Comparison of ENCODE assay signal across 11 mouse cellular contexts in genomic region chr6:36249047-36249446, GRCm38 (mm10).
DNase-seq lines count a peak whose midpoint lies in the region; ATAC-seq and TF ChIP-seq lines count a peak whose summit lies in the region.
"Had no signal": no experiment of that assay in that cellular context is flagged by ENCODE, and none has a peak within 500 bp of the region (broad histone marks: within the 10 kb centered on the region; RNA-seq: fewer than 3 reads in every experiment).

No protein-coding gene starts in this region.

- no peaks in the 10 kb centered on the region for H3K4me1 ChIP-seq in kidney, postnatal 0 days (replicated peaks; ENCODE audit: insufficient read depth, low read length)
- no peaks in the 10 kb centered on the region for H3K4me1 ChIP-seq in kidney, embryonic 15.5 days
- H3K4me1 ChIP-seq in ES-E14 (ENCODE audit: control insufficient read depth in 2 of 2, insufficient read depth in 2 of 2, low read length in 2 of 2, poor library complexity in 1 of 2): no peaks in the 10 kb centered on the region
- H3K4me1 ChIP-seq: lung, embryonic 15.5 days; stomach, embryonic 15.5 days had no signal

- TF ChIP-seq CTCF in kidney, postnatal 0 days (IDR thresholded peaks at IDR 0.05; ENCODE audit: low read depth): peak; percentile 74

- no peak overlapping the region for H3K27ac ChIP-seq in kidney, postnatal 0 days
- no peak overlapping the region for H3K27ac ChIP-seq in kidney, embryonic 15.5 days
- H3K27ac ChIP-seq in ES-E14 (ENCODE audit: insufficient read depth, low read depth, low read length, poor library complexity, severe bottlenecking): no peak overlapping the region
- H3K27ac ChIP-seq: lung, embryonic 15.5 days; stomach, embryonic 15.5 days had no signal

- no peak overlapping the region for H3K4me2 ChIP-seq in kidney, postnatal 0 days (ENCODE audit: low read length)
- H3K4me2 ChIP-seq in kidney, embryonic 15.5 days: no peak overlapping the region
- H3K4me2 ChIP-seq: lung, embryonic 15.5 days; stomach, embryonic 15.5 days had no signal

- no peaks in the 10 kb centered on the region for H3K36me3 ChIP-seq in kidney, postnatal 0 days (ENCODE audit: insufficient read depth, low read length)
- H3K36me3 ChIP-seq in kidney, embryonic 15.5 days: no peaks in the 10 kb centered on the region
- no peaks in the 10 kb centered on the region for H3K36me3 ChIP-seq in ES-E14 (ENCODE audit: control insufficient read depth, insufficient read depth, low read length, poor library complexity, severe bottlenecking)
- H3K36me3 ChIP-seq: lung, embryonic 15.5 days; stomach, embryonic 15.5 days had no signal

- DNase-seq in adrenal gland, postnatal 10 days: peak; percentile 7
- DNase-seq in adrenal gland, adult 2 months: no peak
- peak; percentile 65 for DNase-seq in kidney, postnatal 0 days (ENCODE audit: low spot score)
- peak; percentile 16 for DNase-seq in ES-E14 (ENCODE audit: low read depth, low spot score)
- no peak for DNase-seq in spleen, adult 18-20 months
- no peak for DNase-seq in T-cell, adult 2 months (ENCODE audit: low spot score)
- DNase-seq: B cell, adult 2 months had no signal

- in situ Hi-C loops in ES-E14 (cut with MboI; ENCODE audit: low sequenced_read_pairs in 2 of 2, unreplicated experiment in 2 of 2): no loop called here

- WGBS in kidney, postnatal 0 days: 23% methylated on average over 4 of the region's 4 CpGs
- 22% methylated on average over 4 of the region's 4 CpGs for WGBS in kidney, embryonic 15.5 days

- no peaks in the 10 kb centered on the region for H3K27me3 ChIP-seq in kidney, postnatal 0 days (ENCODE audit: insufficient read depth, low read length)
- no peaks in the 10 kb centered on the region for H3K27me3 ChIP-seq in kidney, embryonic 15.5 days
- H3K27me3 ChIP-seq: lung, embryonic 15.5 days; stomach, embryonic 15.5 days had no signal

- no peak overlapping the region for H3K4me3 ChIP-seq in kidney, postnatal 0 days (replicated peaks; ENCODE audit: low read depth, low read length)
- H3K4me3 ChIP-seq in kidney, embryonic 15.5 days (replicated peaks): no peak overlapping the region
- H3K4me3 ChIP-seq in ES-E14 (ENCODE audit: insufficient read depth in 1 of 2, low read depth in 1 of 2, low read length in 2 of 2, poor library complexity in 1 of 2, severe bottlenecking in 1 of 2): no peak overlapping the region
- H3K4me3 ChIP-seq: lung, embryonic 15.5 days; stomach, embryonic 15.5 days had no signal

- H3K9ac ChIP-seq in kidney, postnatal 0 days (ENCODE audit: low read depth, low read length): no peak overlapping the region
- H3K9ac ChIP-seq in kidney, embryonic 15.5 days: no peak overlapping the region
- no peak overlapping the region for H3K9ac ChIP-seq in ES-E14 (ENCODE audit: insufficient read depth, low read depth, low read length, poor library complexity, severe bottlenecking)
- H3K9ac ChIP-seq: lung, embryonic 15.5 days; stomach, embryonic 15.5 days had no signal

- ATAC-seq in kidney, postnatal 0 days (replicated peaks; ENCODE audit: low FRiP score, low read depth): no peak
- ATAC-seq in kidney, embryonic 15.5 days (replicated peaks; ENCODE audit: low FRiP score): no peak
- ATAC-seq in hematopoietic stem cell, adult 5-6 weeks (replicated peaks in 1 of 2; ENCODE audit: insufficient read depth in 1 of 2, low FRiP score in 2 of 2, low TSS enrichment in 1 of 2, low read depth in 1 of 2, poor library complexity in 2 of 2, severe bottlenecking in 2 of 2): peak; percentile 59 to 62; a peak in 2 of 4 replicates

- no peaks in the 10 kb centered on the region for H3K9me3 ChIP-seq in kidney, postnatal 0 days (replicated peaks; ENCODE audit: low read length)
- no peaks in the 10 kb centered on the region for H3K9me3 ChIP-seq in kidney, embryonic 15.5 days (replicated peaks)
- H3K9me3 ChIP-seq in ES-E14 (ENCODE audit: control insufficient read depth, insufficient read depth, low read depth, low read length): no peaks in the 10 kb centered on the region
- H3K9me3 ChIP-seq: lung, embryonic 15.5 days; stomach, embryonic 15.5 days had no signal

TF ChIP-seq in ES-E14, 5 proteins besides CTCF, POLR2A, EP300 and RAD21:
- TF ChIP-seq ZNF384 (IDR thresholded peaks at IDR 0.05; ENCODE audit: low read depth, low read length) (peak; percentile 79), MAFK (IDR thresholded peaks at IDR 0.05; ENCODE audit: insufficient read depth, low read depth, low read length) (no peak)
TF ChIP-seq in ES-E14: peak in this region for 1.

Comparison
In these comparisons a context has a peak if more than half of its experiments do, and no peak if none do; other contexts are left out.
1. DNase-seq: peak in adrenal gland, postnatal 10 days (single experiment), kidney, postnatal 0 days (single experiment) and ES-E14 (single experiment); none in adrenal gland, adult 2 months (single experiment), spleen, adult 18-20 months (0 of 2) and T-cell, adult 2 months (single experiment).
2. ATAC-seq: peak in hematopoietic stem cell, adult 5-6 weeks (2 of 2); none in kidney, postnatal 0 days (single experiment) and kidney, embryonic 15.5 days (single experiment).